Comparison of ENCODE assay signal across 41 mouse cellular contexts in genomic region chr13:3818012-3818739, GRCm38 (mm10). TPM values are rescaled to one million over a fixed set of nuclear protein-coding genes. Genes with fewer than 3 reads are reported as not detected.
DNase-seq lines count a peak whose midpoint lies in the region; ATAC-seq lines count a peak whose summit lies in the region.
"Had no signal": no experiment of that assay in that cellular context is flagged by ENCODE, and none has a peak within 500 bp of the region (broad histone marks: within the 10 kb centered on the region; RNA-seq: fewer than 3 reads in every experiment).

No protein-coding gene starts in this region.

- H3K4me1 ChIP-seq in intestine, embryonic 14.5 days (replicated peaks; ENCODE audit: control insufficient read depth, insufficient read depth, low read length), result 0 out of 2 replicates have a peak, but pooled peaks cover 4% of the 10 kb centered on the region
- H3K4me1 ChIP-seq: embryonic facial prominence, embryonic 12.5 days; heart, embryonic 13.5 days; hindbrain, embryonic 10.5 days; hindbrain, embryonic 15.5 days; liver, embryonic 15.5 days; midbrain, embryonic 13.5 days had no signal

- H3K9me3 ChIP-seq in intestine, embryonic 14.5 days (ENCODE audit: control insufficient read depth, low read length), result no peaks in the 10 kb centered on the region
- H3K9me3 ChIP-seq: embryonic facial prominence, embryonic 12.5 days; heart, embryonic 13.5 days; hindbrain, embryonic 10.5 days; hindbrain, embryonic 15.5 days; liver, embryonic 15.5 days; midbrain, embryonic 13.5 days had no signal

- H3K4me2 ChIP-seq in intestine, embryonic 14.5 days (ENCODE audit: low read length), result no peak overlapping the region
- H3K4me2 ChIP-seq: embryonic facial prominence, embryonic 12.5 days; heart, embryonic 13.5 days; hindbrain, embryonic 15.5 days; liver, embryonic 15.5 days; midbrain, embryonic 13.5 days had no signal

- no peak overlapping the region for H3K27ac ChIP-seq in intestine, embryonic 14.5 days (ENCODE audit: low read depth)
- H3K27ac ChIP-seq: embryonic facial prominence, embryonic 12.5 days; heart, adult 2 months; heart, embryonic 13.5 days; hindbrain, embryonic 10.5 days; hindbrain, embryonic 15.5 days; liver, embryonic 15.5 days; midbrain, embryonic 13.5 days had no signal

- WGBS in intestine, embryonic 14.5 days, result 59% methylated on average over 5 of the region's 5 CpGs

- ATAC-seq in intestine, embryonic 14.5 days (replicated peaks; ENCODE audit: low FRiP score, low TSS enrichment, low read depth), result no peak
- peak; percentile 86 for ATAC-seq in megakaryocyte progenitor cell, adult 5-6 weeks (replicated peaks; ENCODE audit: poor library complexity)
- ATAC-seq: forebrain, embryonic 14.5 days; inflammation-experienced regulatory T-cells, adult 6 months; midbrain, embryonic 13.5 days had no signal

- H3K36me3 ChIP-seq in intestine, embryonic 14.5 days (ENCODE audit: control insufficient read depth, insufficient read depth, low read length), result no peaks in the 10 kb centered on the region
- H3K36me3 ChIP-seq: embryonic facial prominence, embryonic 12.5 days; heart, embryonic 13.5 days; hindbrain, embryonic 10.5 days; hindbrain, embryonic 15.5 days; liver, embryonic 15.5 days; midbrain, embryonic 13.5 days had no signal

- DNase-seq in lung, postnatal 25 days (ENCODE audit: low spot score), result peak; percentile 38
- no peak for DNase-seq in lung, postnatal 10 days
- DNase-seq in NIH3T3 (ENCODE audit: low read depth), result peak; percentile 36
- peak; percentile 44 for DNase-seq in intestine, embryonic 14.5 days (ENCODE audit: low spot score)
- DNase-seq in thymus, postnatal 14 days, result no peak
- no peak for DNase-seq in layer of hippocampus, adult 8-10 months (ENCODE audit: low spot score in 2 of 2)
- DNase-seq in B cell, adult 2 months, result no peak
- DNase-seq: adrenal gland, adult 8-10 months; cerebellum, adult 8-10 months; cerebellum, postnatal 36 days; embryo, embryonic 11 days; gastrocnemius, postnatal 25 days; heart, adult 2 months; heart, postnatal 10 days; kidney, adult 9 months; kidney, postnatal 10 days; layer of hippocampus, adult 9-11 months; liver; retina, postnatal 1 day; spleen, adult 18-20 months had no signal

- no peaks in the 10 kb centered on the region for H3K27me3 ChIP-seq in intestine, embryonic 14.5 days (replicated peaks; ENCODE audit: control insufficient read depth, insufficient read depth, low read length)
- H3K27me3 ChIP-seq: embryonic facial prominence, embryonic 12.5 days; heart, embryonic 13.5 days; hindbrain, embryonic 15.5 days; liver, embryonic 15.5 days; midbrain, embryonic 13.5 days had no signal

- H3K9ac ChIP-seq in intestine, embryonic 14.5 days (ENCODE audit: low read length), result no peak overlapping the region
- H3K9ac ChIP-seq: embryonic facial prominence, embryonic 12.5 days; heart, embryonic 13.5 days; hindbrain, embryonic 15.5 days; liver, embryonic 15.5 days; midbrain, embryonic 13.5 days had no signal

- no peak overlapping the region for H3K4me3 ChIP-seq in intestine, embryonic 14.5 days (ENCODE audit: low read depth, low read length)
- H3K4me3 ChIP-seq: embryonic facial prominence, embryonic 12.5 days; heart, adult 2 months; heart, embryonic 13.5 days; hindbrain, embryonic 10.5 days; hindbrain, embryonic 15.5 days; liver, embryonic 15.5 days; midbrain, embryonic 13.5 days had no signal

RNA-seq across cellular contexts. Expression of gene Calml3, which starts 14.1 kb away (rescaled TPM):
- polyA plus RNA-seq in intestine, embryonic 14.5 days (2014; fragmentation: Nextera tagmentation; extraction: Ambion mirVana), result not detected in 2 replicates
- total RNA-seq in megakaryocyte progenitor cell, adult 5-6 weeks (2015), result not detected in 2 replicates
- not detected in 2 replicates for total RNA-seq in megakaryocyte progenitor cell, adult 5-6 weeks (2017)
- not detected for total RNA-seq in layer of hippocampus, adult 8-10 months (2022)
- total RNA-seq: adrenal gland, postnatal 4 days; gastrocnemius, adult 18-20 months; gastrocnemius, postnatal 25 days; heart, adult 2 months; heart, postnatal 10 days; left cerebral cortex, postnatal 14 days; megakaryocyte-erythroid progenitor cell, adult 5-6 weeks; MEL had no signal
- polyA plus RNA-seq: forebrain, embryonic 14.5 days; frontal cortex, adult 2 months; heart, embryonic 13.5 days; inflammation-experienced regulatory T-cells, adult 6 months; large intestine, adult 2 months; liver, embryonic 15.5 days; midbrain, embryonic 13.5 days; neural tube, embryonic 14.5 days had no signal

RNA-seq across cellular contexts. Expression of gene Calm4, which starts 19.4 kb away (rescaled TPM):
- not detected in 2 replicates for polyA plus RNA-seq in intestine, embryonic 14.5 days (2014; fragmentation: Nextera tagmentation; extraction: Ambion mirVana)
- total RNA-seq in megakaryocyte progenitor cell, adult 5-6 weeks (2015), result not detected in 2 replicates
- total RNA-seq in megakaryocyte progenitor cell, adult 5-6 weeks (2017), result not detected in 2 replicates
- not detected for total RNA-seq in layer of hippocampus, adult 8-10 months (2022)
- total RNA-seq: adrenal gland, adult 8-10 months; adrenal gland, postnatal 4 days; gastrocnemius, postnatal 25 days; heart, adult 2 months; heart, postnatal 10 days; left cerebral cortex, postnatal 14 days; megakaryocyte-erythroid progenitor cell, adult 5-6 weeks; MEL had no signal
- polyA plus RNA-seq: forebrain, embryonic 14.5 days; frontal cortex, adult 2 months; heart, adult 2 months; heart, embryonic 13.5 days; hindbrain, embryonic 10.5 days; inflammation-experienced regulatory T-cells, adult 6 months; large intestine, adult 2 months; limb, embryonic 11.5 days; liver, embryonic 15.5 days; lung, embryonic 16.5 days; midbrain, embryonic 13.5 days; neural tube, embryonic 14.5 days; urinary bladder, adult 2 months had no signal

RNA-seq across cellular contexts. Expression of gene Calm5, which starts 35.8 kb away (rescaled TPM):
- polyA plus RNA-seq in intestine, embryonic 14.5 days (2014; fragmentation: Nextera tagmentation; extraction: Ambion mirVana), result not detected in 2 replicates
- total RNA-seq in megakaryocyte progenitor cell, adult 5-6 weeks (2015), result not detected in 2 replicates
- not detected in 2 replicates for total RNA-seq in megakaryocyte progenitor cell, adult 5-6 weeks (2017)
- total RNA-seq in layer of hippocampus, adult 8-10 months (2022), result not detected
- total RNA-seq: adrenal gland, adult 8-10 months; adrenal gland, postnatal 4 days; gastrocnemius, postnatal 25 days; heart, adult 2 months; heart, postnatal 10 days; left cerebral cortex, postnatal 14 days; megakaryocyte-erythroid progenitor cell, adult 5-6 weeks; MEL had no signal
- polyA plus RNA-seq: embryonic facial prominence, embryonic 12.5 days; forebrain, embryonic 14.5 days; frontal cortex, adult 2 months; heart, adult 2 months; heart, embryonic 13.5 days; hindbrain, embryonic 10.5 days; hindbrain, embryonic 15.5 days; inflammation-experienced regulatory T-cells, adult 6 months; large intestine, adult 2 months; limb, embryonic 11.5 days; liver, embryonic 15.5 days; lung, embryonic 16.5 days; midbrain, embryonic 13.5 days; neural tube, embryonic 14.5 days; stomach, embryonic 16.5 days; urinary bladder, adult 2 months had no signal

Comparison
In these comparisons a context has a peak if more than half of its experiments do, and no peak if none do; other contexts are left out.
1. DNase-seq: peak in lung, postnatal 25 days (single experiment), NIH3T3 (single experiment) and intestine, embryonic 14.5 days (single experiment); none in lung, postnatal 10 days (single experiment), thymus, postnatal 14 days (single experiment), layer of hippocampus, adult 8-10 months (0 of 2) and B cell, adult 2 months (0 of 2).